Mouse (Mus musculus) liver, embryonic 13.5 days (tissue): Measurements from ENCODE around the gene Myom1. TPM values are rescaled to one million over a fixed set of nuclear protein-coding genes. Genes with fewer than 3 reads are reported as not detected.

Experiments used
- ATAC-seq: fragments of 200-750 bp; cut with Nextera tagmentation; 2 replicates; pipeline ENCODE4 v1.8.0; 2017; ENCODE audit warnings: low read depth, mild to moderate bottlenecking, moderate number of reproducible peaks, moderate library complexity
- DNase-seq: peaks from one replicate; pipeline ENCODE4 v3.0.0; 2022
- H3K27ac ChIP-seq: fragments of 300-500 bp; sonication (generic); 2 replicates; pipeline ENCODE4 v1.5.1; 2015; ENCODE audit warnings: moderate library complexity, mild to moderate bottlenecking, inconsistent platforms
- H3K27me3 ChIP-seq: fragments of 300-500 bp; sonication (generic); 2 replicates; pipeline ENCODE4 v1.6.1; 2015; ENCODE audit warnings: mild to moderate bottlenecking, inconsistent platforms
- H3K36me3 ChIP-seq: fragments of 300-500 bp; sonication (generic); 2 replicates; pipeline ENCODE4 v1.6.1; 2015; ENCODE audit warnings: mild to moderate bottlenecking, inconsistent platforms
- H3K4me1 ChIP-seq: fragments of 300-500 bp; sonication (generic); replicated peaks from 2 replicates; pipeline ENCODE4 v1.6.1; 2015; ENCODE audit warnings: inconsistent platforms
- H3K4me2 ChIP-seq: fragments of 300-500 bp; sonication (generic); 2 replicates; pipeline ENCODE4 v1.6.1; 2015; ENCODE audit warnings: inconsistent platforms, mild to moderate bottlenecking, moderate library complexity
- H3K4me3 ChIP-seq: fragments of 300-500 bp; sonication (generic); replicated peaks from 2 replicates; pipeline ENCODE4 v1.5.1; 2015; ENCODE audit warnings: mild to moderate bottlenecking, inconsistent platforms
- H3K9ac ChIP-seq: fragments of 300-500 bp; sonication (generic); 2 replicates; pipeline ENCODE4 v1.6.1; 2015; ENCODE audit warnings: mild to moderate bottlenecking, inconsistent platforms
- H3K9me3 ChIP-seq: fragments of 300-500 bp; sonication (generic); replicated peaks from 2 replicates; pipeline ENCODE4 v1.6.1; 2016; ENCODE audit warnings: inconsistent platforms
- WGBS: fragments of 180-500 bp; shearing (Covaris S2); methylation state at CpG from one replicate; pipeline ENCODE4 v1.1.7; 2015; ENCODE audit not compliant: insufficient replicate concordance; 5-methylcytosine and 5-hydroxymethylcytosine counted together
- polyA plus RNA-seq: library from polyadenylated mRNA; unstranded; fragments of >200 nt; fragmentation: Nextera tagmentation; extraction: Ambion mirVana; gene quantifications from 2 replicates; pipeline ENCODE4 v1.2.1, GENCODE M21; 2015

Myom1 gene
- polyA plus RNA-seq, 1 experiment from 2014 or later: 2.1 TPM

- DNase-seq (no peak), ATAC-seq (no peak)
- Histone ChIP-seq H3K4me3 (no peak overlapping the region), H3K9ac (no peak overlapping the region), H3K9me3 (no peaks in the 10 kb centered on the region), H3K27ac (peak overlapping the region; percentile 77), H3K4me1 (peaks cover 55% of the 10 kb centered on the region), H3K27me3 (no peaks in the 10 kb centered on the region), H3K36me3 (no peaks in the 10 kb centered on the region), H3K4me2 (no peak overlapping the region)
- 79% methylated on average over 1 of the region's 1 CpGs for WGBS
Measured at GRCm38 (mm10) chr17:71169639-71170038, 167.2 kb downstream of the Myom1 start.

DNA sequence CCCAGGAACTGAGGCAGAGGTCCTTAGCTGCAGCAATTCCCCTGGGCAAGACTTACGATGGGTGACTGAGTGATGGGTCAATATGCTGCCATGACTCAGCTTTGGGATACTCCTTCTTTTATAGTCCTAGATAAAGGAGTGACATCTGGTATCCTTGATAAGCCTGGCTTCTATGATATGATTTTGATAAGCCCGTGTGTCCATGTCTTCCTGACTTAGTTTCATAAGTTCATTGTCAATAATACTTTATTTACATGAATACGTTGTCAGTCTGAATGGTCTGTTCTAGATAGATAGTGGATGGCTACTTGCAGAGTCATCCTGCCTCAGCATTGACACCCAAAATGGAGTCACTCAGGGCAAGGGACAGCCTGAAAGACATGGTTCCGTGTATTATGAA, 168.7 kb downstream of the Myom1 start:
- peak; percentile 87 for ATAC-seq
- H3K27me3 ChIP-seq: no peaks in the 10 kb centered on the region
- H3K4me3 ChIP-seq: no peak overlapping the region
- WGBS: 27% methylated on average over 4 of the region's 4 CpGs
- H3K36me3 ChIP-seq: no peaks in the 10 kb centered on the region
- DNase-seq: peak; percentile 60
- peaks cover 51% of the 10 kb centered on the region for H3K4me1 ChIP-seq
- H3K4me2 ChIP-seq: no peak overlapping the region
- H3K27ac ChIP-seq: peak overlapping the region; percentile 77
- H3K9me3 ChIP-seq: no peaks in the 10 kb centered on the region
- H3K9ac ChIP-seq: no peak overlapping the region

Other genes with a start within 250 kb of the Myom1 start
- 8.9 and 10.1 TPM in 2 replicates for gene Tgif1, start 149.1 kb upstream of the Myom1 start, polyA plus RNA-seq
- gene Myl12a, start 245 bp downstream of the Myom1 start, polyA plus RNA-seq: 237 and 258 TPM in 2 replicates
- 38.0 and 43.2 TPM in 2 replicates for gene Lpin2, start 179.9 kb downstream of the Myom1 start, polyA plus RNA-seq